Mouse (Mus musculus): Measurements from ENCODE around the gene Vps37b. TPM values are rescaled to one million over a fixed set of nuclear protein-coding genes. Genes with fewer than 3 reads are reported as not detected.
A peak's percentile ranks its signal among the peaks of the same experiment; 100 is the strongest.

Gene Vps37b
- polyA plus RNA-seq, 1 experiment from 2014 or later, result 39.6 TPM

DNA sequence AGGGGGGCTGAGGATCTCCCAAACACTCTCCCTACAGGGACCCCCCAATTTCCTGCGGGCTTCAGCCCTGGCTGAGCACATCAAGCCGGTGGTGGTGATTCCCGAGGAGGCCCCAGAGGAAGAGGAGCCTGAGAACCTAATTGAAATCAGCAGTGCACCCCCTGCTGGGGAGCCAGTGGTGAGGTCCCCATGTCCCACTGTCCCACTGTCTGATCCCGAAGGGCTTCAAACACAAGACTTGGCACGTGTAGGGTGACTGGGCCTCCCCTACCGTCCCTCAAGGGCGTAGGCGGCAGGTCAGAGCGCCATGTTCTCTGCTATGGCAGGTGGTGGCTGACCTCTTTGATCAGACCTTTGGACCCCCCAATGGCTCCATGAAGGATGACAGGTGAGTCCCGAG lies 35.9 kb downstream of the Vps37b start:
- no peak overlapping the region for H3K4me3 ChIP-seq (replicated peaks; ENCODE audit: low read length)
- ATAC-seq (ENCODE audit: insufficient read depth, low FRiP score), result no peak
- H3K9me3 ChIP-seq (replicated peaks; ENCODE audit: control insufficient read depth, low read length), result no peaks in the 10 kb centered on the region
- peaks cover 15% of the 10 kb centered on the region for H3K4me1 ChIP-seq (ENCODE audit: control insufficient read depth, insufficient read depth, low read length)
- no peak overlapping the region for H3K9ac ChIP-seq (ENCODE audit: low read length)
- no peaks in the 10 kb centered on the region for H3K27me3 ChIP-seq (ENCODE audit: control insufficient read depth, insufficient read depth, low read length)
- H3K36me3 ChIP-seq (ENCODE audit: control insufficient read depth, insufficient read depth, low read length), result no peaks in the 10 kb centered on the region
- WGBS, result 79% methylated on average over 10 of the region's 10 CpGs
- no peak overlapping the region for H3K4me2 ChIP-seq (ENCODE audit: low read depth, low read length)
- no peak overlapping the region for H3K27ac ChIP-seq (ENCODE audit: low read length)

DNA sequence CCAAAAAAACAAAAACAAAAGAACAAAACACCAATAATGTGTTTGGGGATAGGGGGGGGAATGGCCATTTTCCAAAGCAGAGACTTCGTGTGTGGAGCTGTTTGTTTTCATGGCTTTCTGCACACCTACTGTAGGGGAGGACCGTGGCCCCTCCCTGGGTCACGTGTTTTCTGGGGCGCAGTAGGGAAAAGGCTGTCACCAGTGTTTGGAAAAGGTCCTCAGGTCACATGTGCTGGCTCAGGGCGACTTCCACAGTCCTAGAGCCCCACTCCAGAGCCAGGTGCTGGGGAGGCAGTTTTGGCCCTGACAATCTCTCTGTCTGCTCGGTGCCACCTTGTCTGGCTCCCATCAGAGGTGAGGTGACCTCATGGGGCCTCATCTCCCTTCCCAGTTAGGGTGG lies 36.7 kb downstream of the Vps37b start:
- no peak for ATAC-seq (ENCODE audit: insufficient read depth, low FRiP score)
- H3K9ac ChIP-seq (ENCODE audit: low read length), result no peak overlapping the region
- no peaks in the 10 kb centered on the region for H3K27me3 ChIP-seq (ENCODE audit: control insufficient read depth, insufficient read depth, low read length)
- peaks cover 15% of the 10 kb centered on the region for H3K4me1 ChIP-seq (ENCODE audit: control insufficient read depth, insufficient read depth, low read length)
- no peaks in the 10 kb centered on the region for H3K36me3 ChIP-seq (ENCODE audit: control insufficient read depth, insufficient read depth, low read length)
- 68% methylated on average over 6 of the region's 6 CpGs for WGBS
- H3K9me3 ChIP-seq (replicated peaks; ENCODE audit: control insufficient read depth, low read length), result no peaks in the 10 kb centered on the region
- H3K4me3 ChIP-seq (replicated peaks; ENCODE audit: low read length), result no peak overlapping the region
- H3K4me2 ChIP-seq (ENCODE audit: low read depth, low read length), result no peak overlapping the region
- H3K27ac ChIP-seq (ENCODE audit: low read length), result no peak overlapping the region

GRCm38 (mm10) chr5:123994468-123994867 lies 37.6 kb downstream of the Vps37b start:
- no peak overlapping the region for H3K4me3 ChIP-seq (replicated peaks; ENCODE audit: low read length)
- no peaks in the 10 kb centered on the region for H3K36me3 ChIP-seq (ENCODE audit: control insufficient read depth, insufficient read depth, low read length)
- H3K4me2 ChIP-seq (ENCODE audit: low read depth, low read length), result no peak overlapping the region
- ATAC-seq (ENCODE audit: insufficient read depth, low FRiP score), result no peak
- no peaks in the 10 kb centered on the region for H3K27me3 ChIP-seq (ENCODE audit: control insufficient read depth, insufficient read depth, low read length)
- peaks cover 15% of the 10 kb centered on the region for H3K4me1 ChIP-seq (ENCODE audit: control insufficient read depth, insufficient read depth, low read length)
- 90% methylated on average over 7 of the region's 7 CpGs for WGBS
- H3K27ac ChIP-seq (ENCODE audit: low read length), result no peak overlapping the region
- no peaks in the 10 kb centered on the region for H3K9me3 ChIP-seq (replicated peaks; ENCODE audit: control insufficient read depth, low read length)
- no peak overlapping the region for H3K9ac ChIP-seq (ENCODE audit: low read length)

GRCm38 (mm10) chr5:123993263-123994036 lies 38.6 kb downstream of the Vps37b start:
- Histone ChIP-seq H3K9me3 (replicated peaks; ENCODE audit: control insufficient read depth, low read length) (no peaks in the 10 kb centered on the region), H3K27me3 (ENCODE audit: control insufficient read depth, insufficient read depth, low read length) (no peaks in the 10 kb centered on the region), H3K4me2 (ENCODE audit: low read depth, low read length) (no peak overlapping the region), H3K36me3 (ENCODE audit: control insufficient read depth, insufficient read depth, low read length) (no peaks in the 10 kb centered on the region), H3K4me3 (replicated peaks; ENCODE audit: low read length) (no peak overlapping the region), H3K4me1 (ENCODE audit: control insufficient read depth, insufficient read depth, low read length) (peaks cover 15% of the 10 kb centered on the region), H3K9ac (ENCODE audit: low read length) (no peak overlapping the region), H3K27ac (ENCODE audit: low read length) (no peak overlapping the region)
- 63% methylated on average over 7 of the region's 7 CpGs for WGBS
- no peak for ATAC-seq (ENCODE audit: insufficient read depth, low FRiP score)

DNA sequence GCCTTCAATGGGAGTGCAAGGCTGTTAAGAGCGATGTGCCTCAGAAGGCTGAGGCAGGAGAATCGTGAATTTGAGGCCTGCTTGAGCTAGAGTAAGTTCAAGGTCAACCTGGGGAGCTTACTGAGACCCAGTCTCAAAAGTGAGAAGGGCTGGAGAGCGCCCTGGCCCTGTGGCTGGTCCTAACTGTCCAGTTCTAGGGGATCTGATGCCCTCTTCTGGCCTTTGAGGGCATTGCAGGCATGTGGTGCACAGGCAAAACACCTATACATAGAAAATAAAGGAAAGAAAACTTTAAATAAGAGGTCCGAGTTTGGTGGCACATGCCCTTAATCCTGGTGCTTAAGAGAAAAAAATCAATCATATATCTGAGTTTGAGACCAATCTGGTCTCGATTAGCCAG lies 39.3 kb downstream of the Vps37b start:
- H3K36me3 ChIP-seq (ENCODE audit: control insufficient read depth, insufficient read depth, low read length), result no peaks in the 10 kb centered on the region
- H3K27ac ChIP-seq (ENCODE audit: low read length), result peak overlapping the region; percentile 78; the same call in 1 of the 2 replicates
- no peak overlapping the region for H3K9ac ChIP-seq (ENCODE audit: low read length)
- no peaks in the 10 kb centered on the region for H3K9me3 ChIP-seq (replicated peaks; ENCODE audit: control insufficient read depth, low read length)
- ATAC-seq (ENCODE audit: insufficient read depth, low FRiP score), result 0 out of 2 replicates have a peak, but pooled peaks have one; percentile 8
- H3K4me2 ChIP-seq (ENCODE audit: low read depth, low read length), result no peak overlapping the region
- H3K4me1 ChIP-seq (ENCODE audit: control insufficient read depth, insufficient read depth, low read length), result peaks cover 15% of the 10 kb centered on the region
- no peaks in the 10 kb centered on the region for H3K27me3 ChIP-seq (ENCODE audit: control insufficient read depth, insufficient read depth, low read length)
- no peak overlapping the region for H3K4me3 ChIP-seq (replicated peaks; ENCODE audit: low read length)
- WGBS, result 29% methylated on average over 5 of the region's 5 CpGs

- Histone ChIP-seq H3K36me3 (ENCODE audit: control insufficient read depth, insufficient read depth, low read length) (no peaks in the 10 kb centered on the region), H3K27me3 (ENCODE audit: control insufficient read depth, insufficient read depth, low read length) (no peaks in the 10 kb centered on the region), H3K27ac (ENCODE audit: low read length) (peak overlapping the region; percentile 81), H3K4me2 (ENCODE audit: low read depth, low read length) (no peak overlapping the region), H3K9me3 (replicated peaks; ENCODE audit: control insufficient read depth, low read length) (no peaks in the 10 kb centered on the region), H3K9ac (ENCODE audit: low read length) (0 out of 2 replicates have a peak overlapping the region, but pooled peaks have one; percentile 51), H3K4me1 (ENCODE audit: control insufficient read depth, insufficient read depth, low read length) (peaks cover 18% of the 10 kb centered on the region), H3K4me3 (replicated peaks; ENCODE audit: low read length) (no peak overlapping the region)
- 56% methylated on average over 10 of the region's 10 CpGs for WGBS
- peak; percentile 23; the same call in 1 of the 2 replicates for ATAC-seq (ENCODE audit: insufficient read depth, low FRiP score)
These were observed 39.9 kb downstream of the Vps37b start for GRCm38 (mm10) chr5:123992193-123992637.

- no peak overlapping the region for H3K9ac ChIP-seq (ENCODE audit: low read length)
- 78% methylated on average over 6 of the region's 6 CpGs for WGBS
- H3K4me2 ChIP-seq (ENCODE audit: low read depth, low read length), result no peak overlapping the region
- H3K9me3 ChIP-seq (replicated peaks; ENCODE audit: control insufficient read depth, low read length), result no peaks in the 10 kb centered on the region
- ATAC-seq (ENCODE audit: insufficient read depth, low FRiP score), result no peak
- H3K36me3 ChIP-seq (ENCODE audit: control insufficient read depth, insufficient read depth, low read length), result no peaks in the 10 kb centered on the region
- H3K4me3 ChIP-seq (replicated peaks; ENCODE audit: low read length), result no peak overlapping the region
- H3K27ac ChIP-seq (ENCODE audit: low read length), result 0 out of 2 replicates have a peak overlapping the region, but pooled peaks have one; percentile 81
- no peaks in the 10 kb centered on the region for H3K27me3 ChIP-seq (ENCODE audit: control insufficient read depth, insufficient read depth, low read length)
- peaks cover 25% of the 10 kb centered on the region for H3K4me1 ChIP-seq (ENCODE audit: control insufficient read depth, insufficient read depth, low read length)
These were observed 40.7 kb downstream of the Vps37b start for GRCm38 (mm10) chr5:123991321-123991720.

GRCm38 (mm10) chr5:123989941-123990885 lies 41.9 kb downstream of the Vps37b start:
- Histone ChIP-seq H3K27ac (ENCODE audit: low read length) (no peak overlapping the region), H3K4me2 (ENCODE audit: low read depth, low read length) (no peak overlapping the region), H3K36me3 (ENCODE audit: control insufficient read depth, insufficient read depth, low read length) (no peaks in the 10 kb centered on the region), H3K9me3 (replicated peaks; ENCODE audit: control insufficient read depth, low read length) (no peaks in the 10 kb centered on the region), H3K4me1 (ENCODE audit: control insufficient read depth, insufficient read depth, low read length) (peaks cover 25% of the 10 kb centered on the region), H3K9ac (ENCODE audit: low read length) (no peak overlapping the region), H3K4me3 (replicated peaks; ENCODE audit: low read length) (no peak overlapping the region), H3K27me3 (ENCODE audit: control insufficient read depth, insufficient read depth, low read length) (no peaks in the 10 kb centered on the region)
- 58% methylated on average over 20 of the region's 20 CpGs for WGBS
- ATAC-seq (ENCODE audit: insufficient read depth, low FRiP score), result no peak

DNA sequence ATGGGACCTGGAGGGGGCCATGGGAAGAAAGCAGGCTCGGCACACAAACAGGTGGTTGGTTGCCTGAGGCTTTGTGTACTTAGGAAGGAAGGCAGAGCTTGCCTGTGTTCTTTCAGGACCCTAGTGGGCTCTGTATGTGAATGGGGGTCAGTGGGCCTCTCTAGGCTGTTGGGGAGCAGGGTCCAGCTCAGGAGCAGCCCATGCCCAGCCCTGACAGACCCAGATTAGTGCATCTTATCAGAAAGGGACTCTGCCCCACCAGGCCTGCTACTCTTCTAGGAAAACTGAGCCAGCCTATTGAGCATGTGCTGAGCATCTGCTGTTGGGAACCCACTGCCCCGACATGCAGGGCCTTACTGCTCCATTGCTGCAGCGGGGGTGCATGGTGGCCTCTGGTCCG lies 44.6 kb downstream of the Vps37b start:
- WGBS, result 61% methylated on average over 4 of the region's 4 CpGs
- Histone ChIP-seq H3K36me3 (ENCODE audit: control insufficient read depth, insufficient read depth, low read length) (no peaks in the 10 kb centered on the region), H3K27ac (ENCODE audit: low read length) (peak overlapping the region; percentile 80), H3K9ac (ENCODE audit: low read length) (peak overlapping the region; percentile 46; the same call in 1 of the 2 replicates), H3K4me2 (ENCODE audit: low read depth, low read length) (no peak overlapping the region), H3K4me3 (replicated peaks; ENCODE audit: low read length) (no peak overlapping the region), H3K9me3 (replicated peaks; ENCODE audit: control insufficient read depth, low read length) (no peaks in the 10 kb centered on the region), H3K27me3 (ENCODE audit: control insufficient read depth, insufficient read depth, low read length) (no peaks in the 10 kb centered on the region), H3K4me1 (ENCODE audit: control insufficient read depth, insufficient read depth, low read length) (peaks cover 22% of the 10 kb centered on the region)
- no peak for ATAC-seq (ENCODE audit: insufficient read depth, low FRiP score)
